Mouse (Mus musculus): ENCODE measurements at regions not wholly inside any gene's neighbourhood (a gene's known extent, or its start where the extent isn't known, plus 50 kb on each side); places are given as distances from the start of the nearest gene placed in this dataset.

DNA sequence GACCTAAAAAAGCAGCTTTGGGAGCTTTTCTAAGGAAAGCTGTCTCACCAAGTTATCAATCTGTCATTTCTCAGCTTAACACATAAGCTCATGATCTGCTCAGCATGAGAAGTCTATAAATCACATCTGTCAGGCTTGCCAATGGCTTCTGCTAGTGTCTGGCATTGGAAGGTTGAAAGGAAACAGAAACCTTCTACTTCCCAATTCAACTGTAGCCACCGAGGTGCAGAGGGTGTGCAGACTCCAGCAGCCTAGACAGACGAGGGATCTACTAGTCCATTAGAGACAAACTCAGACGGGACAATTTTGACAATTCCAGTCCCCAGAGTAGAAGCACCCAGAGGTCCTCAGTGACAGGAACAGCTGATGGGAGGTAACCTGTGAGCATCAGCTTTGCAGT lies 103.0 kb downstream of the Nab1 start:
- in situ Hi-C loops (cut with MboI, MseI): no loop called here

DNA sequence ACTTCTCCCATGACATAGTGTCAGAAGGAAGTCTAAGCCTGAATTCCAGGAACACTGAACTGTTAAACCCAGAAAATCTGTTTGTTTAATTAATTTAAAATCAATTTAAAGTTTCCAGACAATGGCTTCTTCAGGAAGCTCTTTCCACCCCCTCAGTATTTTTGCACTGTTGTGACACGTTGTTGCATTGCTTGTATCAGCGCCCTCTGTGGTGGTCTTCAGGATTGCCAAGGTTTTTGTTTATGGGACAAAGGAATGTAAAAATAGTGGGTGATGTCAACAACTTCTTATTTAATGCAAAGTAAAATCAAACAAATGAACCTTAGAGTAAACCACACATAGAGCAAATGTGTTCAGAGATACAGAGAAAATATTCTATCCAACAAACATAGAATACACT lies 107.5 kb downstream of the Nab1 start:
- in situ Hi-C loops (cut with MboI, MseI): no loop called here

DNA sequence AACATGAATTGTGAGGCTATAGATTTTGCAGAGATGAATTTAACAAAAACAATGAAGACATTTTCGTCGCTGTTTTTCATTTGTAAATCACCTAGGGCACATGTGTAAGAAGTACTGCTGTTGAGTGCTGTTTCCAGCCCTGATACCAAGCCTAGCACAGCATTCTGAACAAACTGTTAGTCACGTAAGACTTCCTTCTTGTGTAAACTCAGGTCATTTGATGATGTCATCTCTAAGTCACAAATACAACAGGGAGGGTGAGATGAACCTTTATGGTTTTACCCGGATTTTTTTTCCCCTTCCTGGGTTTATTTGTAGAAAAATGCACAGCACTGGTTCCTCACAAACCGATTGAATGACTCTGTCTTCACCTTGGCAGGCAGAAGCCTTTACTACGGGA lies 111.6 kb downstream of the Nab1 start:
- in situ Hi-C loops (cut with MboI, MseI): no loop called here

DNA sequence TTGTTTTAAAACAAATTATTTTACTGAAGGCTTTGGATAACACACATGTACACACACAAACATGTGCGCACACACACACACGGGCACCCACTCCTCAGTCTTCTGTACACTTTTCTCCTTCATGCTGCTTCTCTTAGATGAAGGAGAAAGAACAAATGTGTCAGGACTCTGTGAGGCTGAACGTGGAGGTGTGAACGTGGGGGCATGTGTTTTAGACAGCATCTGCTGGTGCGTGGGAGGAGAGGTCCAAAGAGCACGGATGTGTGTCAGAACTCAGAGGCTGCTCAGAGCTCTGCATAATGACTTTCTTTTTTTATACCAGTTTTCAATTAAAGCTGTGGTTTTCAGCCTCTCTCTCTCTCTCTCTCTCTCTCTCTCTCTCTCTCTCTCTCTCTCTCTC lies 112.4 kb downstream of the Nab1 start:
- in situ Hi-C loops (cut with MboI, MseI): no loop called here

DNA sequence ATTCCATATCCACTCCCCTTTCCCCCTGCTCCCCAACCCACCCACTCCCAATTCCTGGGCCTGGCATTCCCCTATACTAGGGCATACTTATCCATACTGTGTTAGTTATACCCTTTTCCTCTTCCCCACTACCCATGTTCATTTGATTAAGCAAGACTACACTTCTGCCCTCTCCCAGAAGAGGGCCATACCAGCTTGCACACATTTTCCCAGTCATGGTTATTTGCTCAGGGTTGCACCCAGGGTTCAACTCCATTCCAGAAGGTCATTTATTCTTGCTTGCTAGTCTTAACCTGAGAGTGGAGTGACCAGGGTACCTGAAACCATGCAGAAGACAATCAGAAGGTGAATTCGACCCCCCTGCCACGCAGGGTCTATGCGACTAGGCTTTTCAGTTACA lies 113.4 kb downstream of the Nab1 start:
- in situ Hi-C loops (cut with MboI, MseI): no loop called here

DNA sequence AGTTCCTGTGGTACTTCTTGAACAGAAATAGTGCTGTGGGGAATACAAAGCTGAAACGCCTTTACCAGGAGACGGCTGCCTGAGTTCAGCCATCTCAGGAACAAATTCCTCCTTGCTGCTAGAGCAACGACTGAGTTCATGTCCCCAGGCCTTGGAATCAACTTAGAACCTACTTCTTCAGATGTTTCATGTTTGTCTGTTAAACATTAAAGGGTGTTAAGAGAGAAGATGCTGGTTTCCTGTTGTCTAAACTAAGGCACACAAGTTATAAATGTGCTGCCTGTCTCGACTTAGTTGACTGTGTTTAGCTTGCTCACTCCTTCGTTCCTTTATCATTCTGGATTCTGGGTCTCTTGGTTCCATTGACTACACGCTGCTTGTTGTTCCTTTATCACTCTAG lies 125.2 kb downstream of the Nab1 start:
- in situ Hi-C loops (cut with MboI, MseI): no loop called here

DNA sequence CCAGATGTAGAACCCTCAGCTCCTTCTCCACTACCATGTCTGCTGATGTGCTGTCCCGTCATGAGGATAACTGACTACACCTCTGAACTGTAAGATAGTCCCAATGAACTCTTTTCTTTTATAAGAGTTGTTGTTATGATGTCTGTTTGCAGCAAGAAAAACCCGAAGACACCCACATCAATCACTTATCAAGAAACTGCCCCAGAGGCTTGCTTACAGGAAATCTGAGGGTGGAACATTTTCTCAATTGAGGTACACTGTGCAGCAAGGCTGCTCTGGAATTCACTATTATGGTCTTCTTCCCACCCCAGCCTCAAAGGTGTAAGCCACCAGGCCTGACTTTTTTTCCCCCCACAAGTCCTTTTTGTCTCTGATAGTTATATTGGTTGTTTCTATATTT lies 125.8 kb downstream of the Nab1 start:
- in situ Hi-C loops (cut with MboI, MseI): no loop called here

DNA sequence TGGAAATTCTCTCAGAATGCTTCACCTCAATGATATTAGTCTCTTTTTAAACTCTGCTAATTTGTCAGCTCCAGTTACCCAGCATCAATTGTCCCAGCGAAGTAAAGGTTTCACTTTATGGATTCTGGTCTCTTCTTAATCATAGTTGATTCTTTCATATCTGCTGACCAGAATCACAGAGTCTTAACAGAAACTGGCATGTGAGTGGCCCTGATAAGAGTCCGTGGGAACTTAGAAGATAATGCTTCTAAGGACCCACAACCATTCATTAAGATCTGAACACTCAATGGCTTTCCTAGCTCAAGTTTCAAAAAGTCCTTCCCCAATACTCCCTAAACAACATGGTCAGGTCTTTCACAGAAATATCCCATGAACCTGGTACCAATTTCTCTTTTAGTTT lies 126.7 kb downstream of the Nab1 start:
- in situ Hi-C loops (cut with MboI, MseI): no loop called here

DNA sequence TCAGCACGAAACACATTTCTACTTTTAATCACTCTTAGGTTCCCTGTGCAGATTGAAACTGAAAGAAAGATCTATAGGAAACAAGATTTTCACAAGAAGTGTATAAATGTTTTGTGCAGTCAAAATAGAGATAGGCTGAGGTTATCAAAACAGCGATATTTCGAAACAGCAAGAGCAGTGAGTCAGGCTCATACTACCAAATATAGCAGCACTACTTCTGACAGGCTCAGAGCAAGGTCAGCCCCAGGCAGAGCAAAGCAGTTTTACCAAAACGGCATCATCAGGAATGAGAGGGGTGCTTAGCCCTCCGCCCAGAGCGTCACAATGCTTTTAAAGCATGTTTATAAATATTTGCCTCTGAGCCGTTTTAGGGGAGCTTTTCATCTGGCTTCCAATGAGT lies 133.4 kb upstream of the Gls start:
- in situ Hi-C loops (cut with MboI, MseI): loop anchor here (10.0 kb wide), 1 partner anchor 852 kb away; no protein-coding TSS in a partner anchor

DNA sequence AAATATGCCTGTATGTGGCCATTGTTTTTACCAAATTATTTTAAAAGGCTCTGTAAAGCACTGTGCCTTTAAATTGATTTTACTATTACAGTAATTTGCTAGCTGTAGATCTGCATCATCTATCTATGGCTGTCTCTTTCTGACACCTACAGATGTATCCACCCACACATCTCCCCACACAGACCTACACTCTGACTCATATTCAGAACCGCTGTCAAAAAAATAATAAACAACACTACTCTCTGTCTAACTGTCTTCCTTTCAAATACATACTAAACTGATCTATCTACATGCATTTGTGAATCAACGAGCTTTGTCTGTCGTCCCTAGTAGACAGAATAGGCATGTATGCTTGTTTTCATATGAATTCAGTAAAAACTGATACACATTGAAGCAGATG lies 130.6 kb upstream of the Gls start:
- in situ Hi-C loops (cut with MboI, MseI): loop anchor here (10.0 kb wide), 1 partner anchor 849 kb away; no protein-coding TSS in a partner anchor

DNA sequence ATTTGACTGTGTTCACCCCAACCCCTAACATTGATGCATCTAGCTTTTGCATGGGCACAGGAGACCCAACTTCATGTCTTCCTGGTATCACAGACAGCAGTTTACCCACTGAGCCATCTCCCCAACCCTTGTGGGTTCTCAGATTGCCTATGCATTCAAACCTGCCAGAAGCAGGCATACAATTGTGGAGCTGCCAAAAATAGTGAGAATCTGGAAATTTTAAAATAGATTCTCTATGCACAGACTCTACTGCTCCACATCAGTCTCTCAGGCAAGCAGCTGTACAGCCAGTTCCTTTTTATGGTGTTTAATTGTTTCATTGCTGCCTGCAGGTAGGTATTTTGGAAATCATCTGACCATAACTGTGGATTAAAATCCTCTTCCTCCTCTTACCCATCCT lies 129.9 kb upstream of the Gls start:
- in situ Hi-C loops (cut with MboI, MseI): loop anchor here (10.0 kb wide), 1 partner anchor 848 kb away; no protein-coding TSS in a partner anchor

DNA sequence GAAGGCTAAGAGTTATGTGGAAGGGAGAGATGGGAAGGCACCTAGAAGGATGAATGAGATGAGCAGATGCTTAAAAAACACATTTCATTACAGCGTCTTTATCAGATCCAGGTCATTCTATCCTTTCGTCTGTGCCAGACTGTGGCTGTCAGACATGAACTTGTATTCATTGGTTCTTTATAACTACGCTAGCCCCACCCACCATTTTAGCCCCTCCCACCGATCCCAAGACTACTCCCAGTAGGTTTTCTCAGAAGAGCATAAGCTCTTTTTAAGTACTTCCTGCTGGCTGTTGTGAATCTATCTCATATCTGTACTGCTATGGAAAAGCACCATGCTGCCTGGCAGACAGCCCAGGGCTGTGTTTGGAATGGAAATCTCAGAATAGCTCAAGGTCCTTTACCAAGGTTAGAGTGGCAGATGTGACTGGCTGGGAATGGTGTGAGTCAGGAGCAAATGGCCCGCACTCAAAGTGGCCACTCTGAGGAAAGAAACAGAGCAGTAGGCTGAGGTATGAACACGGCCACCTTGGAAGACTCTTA lies 121.1 kb upstream of the Gls start:
- in situ Hi-C loops (cut with MboI, MseI): no loop called here

DNA sequence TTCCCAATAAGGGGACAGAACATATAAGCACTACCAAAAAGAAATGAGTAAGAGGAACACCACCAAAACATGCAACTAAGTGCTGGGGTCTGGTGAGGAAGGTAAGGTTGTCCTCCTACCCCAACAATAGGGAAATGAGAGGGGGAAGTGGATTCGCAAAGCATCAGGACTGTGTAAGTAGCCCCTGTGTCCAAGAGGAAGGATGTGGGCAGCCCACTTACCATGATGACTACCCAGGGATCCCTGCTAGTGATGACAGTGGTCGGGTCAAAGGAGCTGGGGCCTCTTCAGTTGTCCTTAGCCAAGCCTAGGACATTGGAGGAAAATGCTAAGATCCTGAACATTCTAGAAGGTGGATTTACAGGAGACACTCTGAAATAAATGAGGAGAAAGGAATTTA lies 109.1 kb upstream of the Gls start:
- in situ Hi-C loops (cut with MboI, MseI): no loop called here

DNA sequence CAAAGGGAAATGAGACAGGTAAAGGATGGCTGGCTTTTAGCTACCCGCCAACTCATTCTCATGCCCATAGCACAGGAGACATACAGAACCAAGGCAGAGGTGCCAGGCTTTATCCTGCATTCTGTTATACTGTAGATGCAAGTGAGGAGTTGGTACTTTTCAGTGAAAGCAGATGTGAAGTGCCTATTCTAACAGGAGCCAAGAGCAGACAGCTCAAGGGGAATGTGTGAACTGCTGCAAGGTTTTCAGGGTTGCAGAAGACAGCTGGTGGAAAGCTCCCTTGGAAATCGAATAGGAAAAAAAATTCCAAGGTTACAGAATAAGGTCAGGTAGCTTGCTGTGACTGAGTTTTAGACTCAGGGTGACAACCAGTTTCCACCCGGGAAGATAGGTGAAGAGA lies 105.7 kb upstream of the Gls start:
- in situ Hi-C loops (cut with MboI, MseI): no loop called here

DNA sequence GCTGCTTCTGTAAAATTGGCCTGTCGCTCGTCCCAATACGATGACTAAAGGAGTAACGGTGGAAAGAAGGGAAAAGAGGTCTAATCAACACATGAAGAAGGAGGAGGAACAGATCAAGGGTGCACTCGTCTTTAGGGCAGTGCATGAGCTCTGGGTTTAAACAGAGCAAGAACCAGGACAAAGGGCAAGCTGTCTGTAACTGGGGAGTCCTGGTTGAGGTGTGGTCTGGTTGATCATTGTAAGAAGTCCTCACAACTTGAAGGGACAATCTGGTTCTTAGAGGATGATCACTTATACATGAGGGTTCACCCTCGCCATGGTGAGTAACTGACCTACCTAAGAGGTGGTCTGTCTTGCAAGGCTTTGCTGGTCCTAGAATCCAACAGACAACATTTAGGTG lies 105.2 kb upstream of the Gls start:
- in situ Hi-C loops (cut with MboI, MseI): no loop called here

DNA sequence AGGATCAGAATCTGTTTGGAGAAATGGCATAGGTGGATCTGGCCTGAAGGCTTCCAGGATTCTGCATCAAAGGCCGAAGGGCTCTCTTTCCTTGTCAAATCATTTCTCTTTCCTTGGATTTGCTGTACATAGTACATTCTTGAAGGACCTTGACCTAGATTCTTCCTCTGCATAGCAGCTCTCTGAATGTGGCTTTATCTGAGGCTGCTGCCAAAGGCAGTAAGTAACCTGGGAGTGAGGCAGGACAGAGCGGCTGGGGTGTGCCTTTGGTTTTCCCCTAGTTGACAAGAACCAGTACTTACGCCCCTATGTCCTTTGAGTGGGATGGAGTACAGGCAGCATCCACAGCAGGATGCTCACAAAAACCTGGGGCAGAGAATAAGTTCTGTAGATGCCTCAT lies 103.7 kb upstream of the Gls start:
- in situ Hi-C loops (cut with MboI, MseI): no loop called here

DNA sequence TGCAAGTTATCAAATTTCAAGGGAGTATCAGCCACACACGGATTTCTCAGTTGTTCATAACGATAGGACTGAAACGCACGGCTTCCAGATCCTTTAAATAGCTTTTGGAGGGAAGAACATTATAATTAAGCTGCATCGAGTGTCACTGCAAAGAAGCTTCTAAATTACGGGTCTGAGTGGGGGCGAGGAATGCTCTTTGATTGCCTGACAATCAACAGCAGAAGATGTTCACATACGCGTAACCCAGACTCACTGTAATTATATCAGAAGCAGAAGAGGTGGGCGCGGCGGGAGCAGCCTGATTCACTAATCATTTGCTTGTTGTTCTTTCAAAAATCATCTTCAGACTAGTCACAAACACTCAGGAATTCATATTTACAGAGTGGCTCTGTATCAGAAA lies 99.0 kb upstream of the Gls start:
- in situ Hi-C loops (cut with MboI, MseI): no loop called here

DNA sequence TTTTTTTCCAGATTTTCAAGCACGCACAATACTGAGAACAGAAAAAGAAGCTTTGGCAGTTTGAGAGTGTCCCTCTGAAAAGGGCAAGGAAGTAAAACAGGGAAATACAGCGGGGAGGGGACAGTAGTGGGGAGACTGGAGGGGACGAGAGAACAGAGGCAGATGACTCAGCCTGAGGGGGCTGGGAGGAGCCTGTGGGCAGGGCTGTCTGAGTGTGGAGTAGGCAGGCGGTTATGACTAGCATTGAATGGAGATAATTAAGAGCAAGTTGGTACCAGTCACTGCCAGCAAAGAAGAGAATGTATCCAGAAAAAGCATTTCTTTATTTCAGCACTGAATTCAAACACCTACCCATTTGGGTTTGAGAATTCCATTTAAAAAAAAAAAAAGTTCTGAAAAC lies 98.4 kb upstream of the Gls start:
- in situ Hi-C loops (cut with MboI, MseI): no loop called here

DNA sequence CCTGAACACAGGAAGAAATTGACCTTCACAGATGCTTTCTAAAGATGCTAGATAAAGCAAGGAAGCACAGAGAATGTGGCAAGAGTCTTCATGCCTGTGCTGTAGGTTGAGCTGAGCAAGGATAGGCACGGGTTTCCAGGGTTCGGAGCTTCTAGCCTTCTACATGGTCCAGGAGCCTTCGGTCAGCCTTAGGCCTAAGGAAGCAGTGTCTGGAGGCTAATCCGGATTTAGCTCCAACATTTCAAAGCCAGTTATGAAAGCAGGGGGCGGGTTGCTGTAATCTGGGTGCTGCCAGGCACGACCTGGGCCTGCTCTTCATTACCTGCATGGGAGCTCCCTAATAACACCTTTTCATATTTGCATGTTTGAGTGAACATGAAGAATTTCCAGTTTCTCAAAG lies 97.5 kb upstream of the Gls start:
- in situ Hi-C loops (cut with MboI, MseI): no loop called here

DNA sequence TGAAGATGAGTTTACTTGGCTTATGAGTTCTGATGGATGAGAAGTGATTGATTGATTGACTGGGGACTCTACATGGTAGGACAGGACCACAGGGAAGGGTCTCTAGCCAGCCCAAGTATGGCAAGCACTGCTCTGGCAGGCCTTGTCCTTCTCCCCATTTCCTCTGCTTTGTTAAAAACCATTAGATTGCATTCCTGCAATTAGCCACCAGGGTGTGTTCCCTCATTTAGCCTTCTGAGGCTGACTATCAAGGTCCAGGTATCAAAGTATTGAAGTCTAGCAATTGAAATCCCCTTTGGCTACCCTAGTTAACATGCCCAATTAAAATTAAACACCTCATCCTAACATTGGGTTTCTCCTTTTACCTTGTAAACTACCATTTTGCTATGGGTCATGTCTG lies 95.5 kb upstream of the Gls start:
- in situ Hi-C loops (cut with MboI, MseI): no loop called here

DNA sequence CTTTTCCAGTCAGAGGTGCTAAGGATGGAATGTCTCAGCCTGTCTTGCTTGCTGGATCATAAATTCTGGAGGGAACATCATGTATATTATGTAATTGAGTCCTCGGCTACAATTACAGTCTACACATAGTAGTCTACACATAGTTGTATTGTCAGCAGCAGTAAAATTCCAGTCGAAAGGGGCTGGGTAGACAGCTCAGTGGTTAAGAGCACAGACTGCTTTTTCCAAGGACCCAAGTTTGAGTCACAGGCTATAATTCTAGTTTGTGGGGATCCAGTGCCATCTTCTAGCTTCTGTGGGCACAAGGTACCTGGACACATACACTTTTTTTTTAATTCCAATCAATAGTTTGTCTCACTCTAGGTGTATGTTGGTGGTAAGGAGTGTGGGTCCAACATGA lies 91.3 kb upstream of the Gls start:
- in situ Hi-C loops (cut with MboI, MseI): no loop called here

DNA sequence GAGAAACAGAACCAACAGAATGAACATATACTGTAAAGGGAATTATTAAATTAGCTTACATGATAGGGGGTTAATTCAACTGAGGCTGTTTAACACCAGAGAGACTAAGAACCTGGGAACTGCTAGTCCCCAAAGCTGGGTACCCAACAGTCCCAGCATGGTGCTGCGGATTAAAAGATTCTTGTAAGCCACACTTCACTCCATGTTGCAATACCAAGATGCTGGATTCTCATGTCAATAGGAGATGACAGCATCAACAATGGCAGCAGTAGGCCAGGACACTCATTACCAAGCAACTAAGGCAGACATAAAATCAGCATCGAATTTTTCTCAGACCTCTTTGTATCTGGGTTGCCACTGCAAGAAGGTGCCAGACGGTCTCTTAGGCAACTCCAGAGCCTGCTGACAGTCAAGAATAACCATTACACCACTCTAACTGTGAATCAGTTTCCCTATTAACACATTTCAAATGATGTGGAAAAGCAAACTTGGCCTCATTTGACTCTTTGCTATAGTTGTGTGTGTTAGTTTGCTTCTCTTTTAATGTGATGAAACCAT lies 79.1 kb upstream of the Gls start:
- in situ Hi-C loops (cut with MboI, MseI): no loop called here

DNA sequence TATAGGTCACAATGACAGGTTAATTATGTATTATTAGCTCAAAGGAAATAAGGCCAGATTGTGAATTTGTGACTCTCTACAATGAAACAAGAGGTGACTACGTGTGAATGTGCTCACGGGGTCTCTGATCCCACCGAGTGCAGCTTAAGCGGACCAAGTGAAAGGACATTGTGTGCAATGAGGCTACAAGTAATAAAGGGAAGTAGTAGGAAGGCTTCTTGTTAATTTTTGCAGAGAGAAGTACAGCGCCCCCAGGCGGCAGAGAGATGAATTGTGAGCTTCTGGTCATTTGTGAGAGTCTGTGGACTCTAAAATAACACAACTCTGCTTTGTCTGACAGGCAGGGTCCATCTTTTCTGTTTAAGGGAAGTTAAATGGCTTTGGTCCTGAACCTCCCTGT lies 73.9 kb upstream of the Gls start:
- in situ Hi-C loops (cut with MboI, MseI): no loop called here

Data from T-helper 2 cell (primary cell).